Mouse (Mus musculus) thymus, adult 2 months (tissue): ENCODE results near the gene Flot1. TPM values are rescaled to one million over a fixed set of nuclear protein-coding genes. Genes with fewer than 3 reads are reported as not detected.

Experiments used
- DNase-seq: peaks from one replicate; pipeline ENCODE4 v3.0.0; 2021
- H3K27ac ChIP-seq: fragments of 200-500 bp; 2 replicates; pipeline ENCODE4 v1.5.1; 2012; ENCODE audit warnings: low read length, control low read depth; ENCODE audit not compliant: control insufficient read depth, insufficient read depth
- H3K27me3 ChIP-seq: fragments of 200-500 bp; 2 replicates; pipeline ENCODE4 v1.6.1; 2012; ENCODE audit warnings: mild to moderate bottlenecking, low read length, moderate library complexity, mixed read lengths; ENCODE audit not compliant: control insufficient read depth, insufficient read depth
- H3K36me3 ChIP-seq: fragments of 200-500 bp; 2 replicates; pipeline ENCODE4 v1.6.1; 2012; ENCODE audit warnings: mild to moderate bottlenecking, low read length, moderate library complexity; ENCODE audit not compliant: control insufficient read depth, insufficient read depth
- H3K4me1 ChIP-seq: fragments of 200-500 bp; replicated peaks from 2 replicates; pipeline ENCODE4 v1.6.1; 2012; ENCODE audit warnings: low read length; ENCODE audit not compliant: control insufficient read depth, insufficient read depth
- H3K4me3 ChIP-seq: fragments of 200-500 bp; 2 replicates; pipeline ENCODE4 v1.5.1; 2012; ENCODE audit warnings: mild to moderate bottlenecking, low read length, control low read depth, moderate library complexity; ENCODE audit not compliant: control insufficient read depth, insufficient read depth
- CTCF ChIP-seq: fragments of 200-500 bp; IDR thresholded peaks from 2 replicates; pipeline ENCODE4 v1.5.1; 2012; ENCODE audit warnings: mild to moderate bottlenecking, control low read depth, low read length, moderate library complexity, borderline replicate concordance; ENCODE audit not compliant: control insufficient read depth, poor library complexity, insufficient read depth; ENCODE audit errors: extremely low read depth
- POLR2A ChIP-seq: fragments of 200-500 bp; IDR thresholded peaks from 2 replicates; pipeline ENCODE4 v1.6.1; 2012; ENCODE audit warnings: mild to moderate bottlenecking, low read length, control low read depth, moderate library complexity; ENCODE audit not compliant: control insufficient read depth, poor library complexity, insufficient read depth; ENCODE audit errors: extremely low read depth
- WGBS: fragments of 180-500 bp; shearing (Covaris S2); methylation state at CpG from one replicate; pipeline ENCODE4 v1.1.7; 2018; 5-methylcytosine and 5-hydroxymethylcytosine counted together
- polyA plus RNA-seq: library from polyadenylated mRNA; depleted of rRNA; stranded (reverse); fragments of >200 nt; gene quantifications from 2 replicates; pipeline ENCODE4 v1.2.3, GENCODE M21; 2012

The Flot1 gene
- polyA plus RNA-seq, 1 experiment: 70.4 TPM

GRCm38 (mm10) chr17:35782924-35783323 is 40.1 kb upstream of the Flot1 start:
- TF ChIP-seq POLR2A: no peak
- no peak for TF ChIP-seq CTCF
- H3K27ac ChIP-seq: no peak overlapping the region
- no peak for DNase-seq
- H3K36me3 ChIP-seq: no peaks in the 10 kb centered on the region
- no peak overlapping the region for H3K4me3 ChIP-seq
- no peaks in the 10 kb centered on the region for H3K4me1 ChIP-seq
- 94% methylated on average over 5 of the region's 5 CpGs for WGBS
- H3K27me3 ChIP-seq: no peaks in the 10 kb centered on the region

GRCm38 (mm10) chr17:35783944-35784343 is 39.1 kb upstream of the Flot1 start:
- WGBS: 90% methylated on average over 6 of the region's 6 CpGs
- TF ChIP-seq POLR2A (no peak), CTCF (no peak)
- no peak overlapping the region for H3K4me3 ChIP-seq
- no peak for DNase-seq
- no peaks in the 10 kb centered on the region for H3K36me3 ChIP-seq
- H3K27me3 ChIP-seq: no peaks in the 10 kb centered on the region
- H3K4me1 ChIP-seq: no peaks in the 10 kb centered on the region
- no peak overlapping the region for H3K27ac ChIP-seq

- Histone ChIP-seq H3K27ac (no peak overlapping the region), H3K4me1 (no peaks in the 10 kb centered on the region), H3K4me3 (no peak overlapping the region), H3K27me3 (no peaks in the 10 kb centered on the region), H3K36me3 (no peaks in the 10 kb centered on the region)
- no peak for DNase-seq
- TF ChIP-seq POLR2A (no peak), CTCF (no peak)
- 85% methylated on average over 4 of the region's 4 CpGs for WGBS
Measured at GRCm38 (mm10) chr17:35785140-35785539, 37.9 kb upstream of the Flot1 start.

- no peak for DNase-seq
- TF ChIP-seq POLR2A: no peak
- no peak for TF ChIP-seq CTCF
- Histone ChIP-seq H3K36me3 (no peaks in the 10 kb centered on the region), H3K27me3 (no peaks in the 10 kb centered on the region), H3K4me3 (no peak overlapping the region), H3K4me1 (no peaks in the 10 kb centered on the region), H3K27ac (no peak overlapping the region)
Measured at GRCm38 (mm10) chr17:35787493-35787892, 35.5 kb upstream of the Flot1 start.

- WGBS: 32% methylated on average over 3 of the region's 3 CpGs
- TF ChIP-seq CTCF (no peak), POLR2A (no peak)
- H3K27ac ChIP-seq: no peak overlapping the region
- no peak overlapping the region for H3K4me3 ChIP-seq
- H3K36me3 ChIP-seq: no peaks in the 10 kb centered on the region
- no peaks in the 10 kb centered on the region for H3K4me1 ChIP-seq
- H3K27me3 ChIP-seq: no peaks in the 10 kb centered on the region
- DNase-seq: no peak
Measured at GRCm38 (mm10) chr17:35788025-35788424, 35.0 kb upstream of the Flot1 start.

- H3K36me3 ChIP-seq: no peaks in the 10 kb centered on the region
- no peak overlapping the region for H3K27ac ChIP-seq
- no peaks in the 10 kb centered on the region for H3K4me1 ChIP-seq
- 97% methylated on average over 4 of the region's 4 CpGs for WGBS
- no peak for TF ChIP-seq POLR2A
- no peak for TF ChIP-seq CTCF
- H3K27me3 ChIP-seq: no peaks in the 10 kb centered on the region
- H3K4me3 ChIP-seq: no peak overlapping the region
- DNase-seq: no peak
Measured at GRCm38 (mm10) chr17:35790933-35791332, 32.1 kb upstream of the Flot1 start.

GRCm38 (mm10) chr17:35792837-35793236 is 30.2 kb upstream of the Flot1 start:
- no peaks in the 10 kb centered on the region for H3K36me3 ChIP-seq
- H3K4me1 ChIP-seq: no peaks in the 10 kb centered on the region; the same call in 1 of the 2 replicates
- no peak overlapping the region for H3K27ac ChIP-seq
- no peaks in the 10 kb centered on the region for H3K27me3 ChIP-seq
- TF ChIP-seq POLR2A (no peak), CTCF (no peak)
- no peak for DNase-seq
- no peak overlapping the region for H3K4me3 ChIP-seq
- 88% methylated on average over 2 of the region's 2 CpGs for WGBS
